Mouse (Mus musculus) liver, embryonic 16.5 days (tissue): ENCODE measurements around the gene Rap1gap2. TPM values are rescaled to one million over a fixed set of nuclear protein-coding genes. Genes with fewer than 3 reads are reported as not detected.

Experiments used
- ATAC-seq: fragments of 200-750 bp; cut with Nextera tagmentation; 2 replicates; pipeline ENCODE4 v1.8.0; 2017; ENCODE audit warnings: low read depth, mild to moderate bottlenecking, moderate number of reproducible peaks, moderate library complexity
- H3K27ac ChIP-seq: fragments of 300-500 bp; sonication (generic); 2 replicates; pipeline ENCODE4 v1.5.1; 2014; ENCODE audit warnings: mild to moderate bottlenecking, low read length
- H3K27me3 ChIP-seq: fragments of 300-500 bp; sonication (generic); 2 replicates; pipeline ENCODE4 v1.6.1; 2014; ENCODE audit warnings: low read depth, low read length, mixed read lengths; ENCODE audit not compliant: control insufficient read depth, insufficient read depth
- H3K36me3 ChIP-seq: fragments of 300-500 bp; sonication (generic); 2 replicates; pipeline ENCODE4 v1.6.1; 2014; ENCODE audit warnings: mild to moderate bottlenecking; ENCODE audit not compliant: control insufficient read depth, insufficient read depth
- H3K4me1 ChIP-seq: fragments of 300-500 bp; sonication (generic); 2 replicates; pipeline ENCODE4 v1.6.1; 2014; ENCODE audit warnings: low read depth, low read length, mixed read lengths; ENCODE audit not compliant: control insufficient read depth
- H3K4me2 ChIP-seq: fragments of 300-500 bp; sonication (generic); 2 replicates; pipeline ENCODE4 v1.6.1; 2014; ENCODE audit warnings: low read depth, low read length, mixed read lengths
- H3K4me3 ChIP-seq: fragments of 300-500 bp; sonication (generic); 2 replicates; pipeline ENCODE4 v1.5.1; 2014; ENCODE audit warnings: low read depth, mild to moderate bottlenecking, low read length
- H3K9ac ChIP-seq: fragments of 300-500 bp; sonication (generic); 2 replicates; pipeline ENCODE4 v1.6.1; 2014; ENCODE audit warnings: low read depth, low read length
- H3K9me3 ChIP-seq: fragments of 300-500 bp; sonication (generic); replicated peaks from 2 replicates; pipeline ENCODE4 v1.6.1; 2016; ENCODE audit warnings: low read length; ENCODE audit not compliant: control insufficient read depth
- WGBS: fragments of 180-500 bp; shearing (Covaris S2); extraction: QIAGEN DNeasy Blood & Tissue Kit; methylation state at CpG from one replicate; pipeline ENCODE4 v1.1.7; 2014; ENCODE audit not compliant: insufficient replicate concordance; 5-methylcytosine and 5-hydroxymethylcytosine counted together
- polyA plus RNA-seq: library from polyadenylated mRNA; unstranded; fragments of >200 nt; fragmentation: Nextera tagmentation; extraction: Ambion mirVana; gene quantifications from 2 replicates; pipeline ENCODE4 v1.2.1, GENCODE M21; 2015

Rap1gap2 gene
- 0.63 and 1.2 TPM in 2 replicates for polyA plus RNA-seq

DNA sequence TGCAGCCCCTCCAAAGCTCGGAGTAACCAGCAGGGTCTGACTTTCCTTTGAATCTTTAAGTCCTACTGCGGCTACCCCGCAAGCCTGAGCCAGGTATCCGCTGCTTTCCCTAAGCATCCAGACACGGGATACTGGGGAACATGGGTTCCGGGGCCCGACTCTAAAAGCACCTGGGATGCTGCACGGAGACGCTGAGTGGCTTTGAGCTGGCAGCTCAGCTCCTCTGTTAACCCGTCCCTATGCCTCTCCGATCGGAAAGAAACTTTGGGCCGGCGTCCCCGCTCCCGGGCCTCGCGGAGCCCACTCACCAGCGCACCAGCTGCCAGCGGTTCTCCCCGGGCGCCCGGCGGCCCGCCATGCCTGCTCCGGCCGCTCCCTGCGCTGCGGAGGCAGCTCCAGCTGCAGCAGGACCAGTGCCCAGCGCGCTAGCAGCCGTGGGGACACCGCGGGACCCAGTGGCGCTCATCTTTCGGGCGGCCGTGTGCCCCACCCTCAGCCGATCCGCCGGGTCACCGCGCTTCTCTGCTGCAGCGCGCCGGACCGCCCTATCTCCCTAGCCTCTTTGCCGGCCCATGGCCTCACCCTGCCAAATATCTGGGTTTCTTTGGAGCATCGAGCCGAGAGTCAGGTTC, at the start of gene Rap1gap2:
Gene Rap1gap2, minus strand, starts transcription at position 371 of the 632 bp plus-strand sequence.
- ATAC-seq: peak; percentile 51; the same call in 1 of the 2 replicates

GRCm38 (mm10) chr11:74660336-74660735, 49.6 kb upstream of the Rap1gap2 start:
- H3K9me3 ChIP-seq: no peaks in the 10 kb centered on the region
- H3K4me3 ChIP-seq: no peak overlapping the region
- H3K4me2 ChIP-seq: no peak overlapping the region
- no peaks in the 10 kb centered on the region for H3K27me3 ChIP-seq
- peaks cover 62% of the 10 kb centered on the region for H3K36me3 ChIP-seq
- no peak overlapping the region for H3K9ac ChIP-seq
- no peaks in the 10 kb centered on the region for H3K4me1 ChIP-seq
- 84% methylated on average over 13 of the region's 13 CpGs for whole genome bisulfite sequencing
- ATAC-seq: no peak
- H3K27ac ChIP-seq: no peak overlapping the region

More for the DNA sequence above, at the start of gene Rap1gap2:
- Histone ChIP-seq H3K27me3 (peaks cover 65% of the 10 kb centered on the region), H3K4me3 (peak within 1 kb of the TSS; percentile 26), H3K9ac (no peak within 1 kb of the TSS), H3K4me1 (peaks cover 5% of the 10 kb centered on the region), H3K36me3 (no peaks in the 10 kb centered on the region), H3K9me3 (no peaks in the 10 kb centered on the region), H3K27ac (no peak within 1 kb of the TSS), H3K4me2 (peak within 1 kb of the TSS; percentile 46)
- WGBS: 2% methylated on average over 50 of the region's 50 CpGs

GRCm38 (mm10) chr11:74655941-74656340, 45.2 kb upstream of the Rap1gap2 start:
- Histone ChIP-seq H3K27ac (no peak overlapping the region), H3K9ac (no peak overlapping the region), H3K9me3 (no peaks in the 10 kb centered on the region), H3K36me3 (peaks cover 40% of the 10 kb centered on the region), H3K27me3 (no peaks in the 10 kb centered on the region), H3K4me2 (no peak overlapping the region), H3K4me3 (no peak overlapping the region), H3K4me1 (peaks cover 14% of the 10 kb centered on the region)
- ATAC-seq: no peak
- WGBS: 64% methylated on average over 3 of the region's 3 CpGs

- no peak for ATAC-seq
- no peaks in the 10 kb centered on the region for H3K27me3 ChIP-seq
- peaks cover 19% of the 10 kb centered on the region for H3K36me3 ChIP-seq
- H3K9ac ChIP-seq: no peak overlapping the region
- no peaks in the 10 kb centered on the region for H3K9me3 ChIP-seq
- 52% methylated on average over 6 of the region's 6 CpGs for WGBS
- no peak overlapping the region for H3K27ac ChIP-seq
- H3K4me2 ChIP-seq: peak overlapping the region; percentile 96
- H3K4me1 ChIP-seq: peaks cover 37% of the 10 kb centered on the region
- no peak overlapping the region for H3K4me3 ChIP-seq
Observed at GRCm38 (mm10) chr11:74653385-74653784, 42.7 kb upstream of the Rap1gap2 start.

GRCm38 (mm10) chr11:74652791-74653191, 42.1 kb upstream of the Rap1gap2 start:
- no peak overlapping the region for H3K4me3 ChIP-seq
- H3K9ac ChIP-seq: no peak overlapping the region
- H3K4me1 ChIP-seq: peaks cover 41% of the 10 kb centered on the region
- H3K9me3 ChIP-seq: no peaks in the 10 kb centered on the region
- H3K27ac ChIP-seq: no peak overlapping the region
- H3K27me3 ChIP-seq: no peaks in the 10 kb centered on the region
- peaks cover 13% of the 10 kb centered on the region for H3K36me3 ChIP-seq
- 67% methylated on average over 4 of the region's 4 CpGs for WGBS
- peak overlapping the region; percentile 96 for H3K4me2 ChIP-seq
- ATAC-seq: no peak

DNA sequence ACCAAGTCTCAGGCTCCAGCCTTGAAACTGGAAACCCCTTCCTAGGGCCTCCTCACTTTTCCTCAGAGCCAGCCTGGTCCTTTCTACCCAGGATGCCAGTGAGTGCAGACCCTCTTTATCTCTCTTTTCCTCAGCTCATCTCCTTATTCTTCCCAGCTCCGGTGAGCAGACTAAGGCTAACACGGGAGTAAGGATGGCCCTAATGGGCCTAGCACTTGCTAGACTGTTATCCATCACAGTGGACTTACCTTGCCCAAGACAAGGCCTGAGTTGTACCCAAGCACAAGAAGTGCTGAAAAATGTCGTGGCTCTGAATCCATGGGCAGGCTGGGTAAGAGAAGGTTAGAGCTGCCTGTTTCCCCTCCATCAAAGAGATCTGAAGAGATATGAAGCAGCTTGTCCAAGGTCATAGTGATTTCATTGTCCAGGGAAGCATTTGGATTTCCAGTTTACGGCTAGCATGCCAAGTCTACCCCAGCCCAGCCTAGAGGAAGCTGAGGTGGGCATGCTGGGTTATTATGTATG, 39.9 kb upstream of the Rap1gap2 start:
- Histone ChIP-seq H3K9me3 (no peaks in the 10 kb centered on the region), H3K9ac (peak overlapping the region; percentile 81; the same call in 1 of the 2 replicates), H3K27me3 (no peaks in the 10 kb centered on the region), H3K36me3 (no peaks in the 10 kb centered on the region), H3K4me3 (peak overlapping the region; percentile 88), H3K4me2 (peak overlapping the region; percentile 96), H3K27ac (peak overlapping the region; percentile 25; the same call in 1 of the 2 replicates), H3K4me1 (peaks cover 41% of the 10 kb centered on the region)
- WGBS: 41% methylated on average over 4 of the region's 4 CpGs
- ATAC-seq: no peak

DNA sequence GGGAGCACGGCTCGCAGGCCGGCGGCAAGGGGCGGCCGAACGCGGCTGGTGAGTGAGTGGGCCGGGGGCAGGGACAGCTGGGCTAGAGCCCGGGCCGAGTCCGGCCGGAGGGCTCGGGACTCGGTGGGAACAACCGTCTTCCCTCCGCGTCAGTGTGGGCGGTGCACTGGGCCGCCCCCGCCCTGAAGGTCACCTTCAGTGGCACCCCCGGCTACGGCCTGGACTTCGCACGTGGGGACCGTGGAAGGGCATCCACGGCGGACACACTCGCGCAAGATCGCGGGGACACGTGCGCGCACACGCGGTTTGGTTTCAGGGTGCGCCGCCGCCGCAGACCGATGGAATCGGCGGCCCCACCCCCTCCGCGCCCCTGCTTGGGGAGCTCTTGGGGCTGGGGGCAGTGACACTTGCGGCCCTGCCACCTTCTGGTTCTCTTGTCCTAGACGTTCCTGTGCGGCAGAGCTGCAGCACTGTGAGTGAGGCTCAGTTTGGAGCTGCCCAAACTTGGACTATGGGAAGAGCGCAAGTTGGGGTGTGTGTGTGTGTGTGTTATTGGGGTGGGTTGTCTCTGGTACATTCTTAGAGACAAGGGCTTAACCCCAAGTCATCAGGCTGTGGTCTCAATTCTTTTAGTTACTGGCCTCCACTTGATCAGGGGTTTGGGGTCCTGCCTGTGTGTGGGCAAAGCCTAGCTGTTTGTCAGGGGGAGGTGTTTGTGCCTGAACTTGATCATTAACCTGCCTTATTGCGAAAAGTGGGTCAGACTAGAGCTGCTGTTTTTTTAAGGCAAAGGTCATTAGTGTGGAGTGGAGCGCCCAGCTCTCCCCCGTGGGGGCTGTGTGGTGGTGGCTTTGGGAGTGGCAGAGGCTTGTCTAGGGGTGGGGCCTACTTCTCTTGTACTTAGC, 39.2 kb upstream of the Rap1gap2 start:
- Histone ChIP-seq H3K9me3 (no peaks in the 10 kb centered on the region), H3K27ac (peak overlapping the region; percentile 84), H3K4me2 (peak overlapping the region; percentile 96), H3K9ac (peak overlapping the region; percentile 81), H3K27me3 (no peaks in the 10 kb centered on the region), H3K4me3 (peak overlapping the region; percentile 88), H3K36me3 (no peaks in the 10 kb centered on the region), H3K4me1 (peaks cover 41% of the 10 kb centered on the region)
- ATAC-seq: peak; percentile 63
- under 1% methylated on average over 53 of the region's 53 CpGs for WGBS

- 0% methylated on average over 58 of the region's 58 CpGs for WGBS
- Histone ChIP-seq H3K36me3 (no peaks in the 10 kb centered on the region), H3K4me1 (peaks cover 41% of the 10 kb centered on the region), H3K4me2 (peak within 1 kb of the TSS; percentile 96), H3K27ac (peak within 1 kb of the TSS; percentile 84), H3K4me3 (peak within 1 kb of the TSS; percentile 88), H3K9me3 (no peaks in the 10 kb centered on the region), H3K27me3 (no peaks in the 10 kb centered on the region), H3K9ac (peak within 1 kb of the TSS; percentile 81)
- peak; percentile 90 for ATAC-seq
Observed at GRCm38 (mm10) chr11:74649095-74649646, 38.5 kb upstream of the Rap1gap2 start, which contains the start of gene Cluh. TSS of gene Cluh (plus strand) at chr11:74649495.
